Mouse (Mus musculus): ENCODE results near the gene Lrrc73. TPM values are rescaled to one million over a fixed set of nuclear protein-coding genes. Genes with fewer than 3 reads are reported as not detected.
A peak's percentile ranks its signal among the peaks of the same experiment; 100 is the strongest.

Gene Lrrc73
- polyA plus RNA-seq, 1 experiment from 2014 or later = 0.53 TPM

MicroRNAs encoded within 50 kb of the gene (microRNA counts, 519-probe panel; counts per million panel counts)
- microRNA mmu-miR-693-3p (322 counts per million, percentile 70 among the panel's probes with 10 or more counts), microRNA mmu-miR-693-5p (322 counts per million, percentile 70 among the panel's probes with 10 or more counts)

Small RNA genes within 50 kb of the gene (microRNA-seq; reads per million reads assigned to microRNA genes)
- gene Mir693 = 0.84 reads per million

Other genes starting within 250 kb of the Lrrc73 start
- gene Vegfa, start 221.2 kb upstream of the Lrrc73 start, polyA plus RNA-seq (2014; fragmentation: Nextera tagmentation; extraction: Ambion mirVana) = 8.1 and 8.3 TPM in 2 replicates
- 128 and 130 TPM in 2 replicates for gene Mrps18a, start 142.5 kb upstream of the Lrrc73 start, polyA plus RNA-seq (2014; fragmentation: Nextera tagmentation; extraction: Ambion mirVana)
- 6.8 and 7.0 TPM in 2 replicates for gene Rsph9, start 109.3 kb upstream of the Lrrc73 start, polyA plus RNA-seq (2014; fragmentation: Nextera tagmentation; extraction: Ambion mirVana)
- 27.1 and 31.5 TPM in 2 replicates for gene Mad2l1bp, start 100.0 kb upstream of the Lrrc73 start, polyA plus RNA-seq (2014; fragmentation: Nextera tagmentation; extraction: Ambion mirVana)
- gene Gtpbp2, start 92.5 kb upstream of the Lrrc73 start, polyA plus RNA-seq (2014; fragmentation: Nextera tagmentation; extraction: Ambion mirVana) = 24.8 and 29.1 TPM in 2 replicates
- gene Polh, start 50.9 kb upstream of the Lrrc73 start, polyA plus RNA-seq (2014; fragmentation: Nextera tagmentation; extraction: Ambion mirVana) = 11.2 and 11.7 TPM in 2 replicates
- 24.1 and 24.2 TPM in 2 replicates for gene Xpo5, start 50.7 kb upstream of the Lrrc73 start, polyA plus RNA-seq (2014; fragmentation: Nextera tagmentation; extraction: Ambion mirVana)
- 43.6 and 48.7 TPM in 2 replicates for gene Polr1c, start 5.5 kb upstream of the Lrrc73 start, polyA plus RNA-seq (2014; fragmentation: Nextera tagmentation; extraction: Ambion mirVana)
- gene Yipf3, start 5.5 kb upstream of the Lrrc73 start, polyA plus RNA-seq (2014; fragmentation: Nextera tagmentation; extraction: Ambion mirVana) = 90.8 and 93.0 TPM in 2 replicates
- 33.0 and 34.6 TPM in 2 replicates for gene Tjap1, start 29.5 kb downstream of the Lrrc73 start, polyA plus RNA-seq (2014; fragmentation: Nextera tagmentation; extraction: Ambion mirVana)
- 0.19 and 0.57 TPM in 2 replicates for gene Dlk2, start 43.9 kb downstream of the Lrrc73 start, polyA plus RNA-seq (2014; fragmentation: Nextera tagmentation; extraction: Ambion mirVana)
- gene Abcc10, start 74.8 kb downstream of the Lrrc73 start, polyA plus RNA-seq (2014; fragmentation: Nextera tagmentation; extraction: Ambion mirVana) = 4.1 and 5.6 TPM in 2 replicates
- 11.0 and 13.0 TPM in 2 replicates for gene Zfp318, start 130.2 kb downstream of the Lrrc73 start, polyA plus RNA-seq (2014; fragmentation: Nextera tagmentation; extraction: Ambion mirVana)
- 0.61 and 1.3 TPM in 2 replicates for gene Crip3, start 175.4 kb downstream of the Lrrc73 start, polyA plus RNA-seq (2014; fragmentation: Nextera tagmentation; extraction: Ambion mirVana)
- not detected in 2 replicates for gene Slc22a7, start 184.9 kb downstream of the Lrrc73 start, polyA plus RNA-seq (2014; fragmentation: Nextera tagmentation; extraction: Ambion mirVana)
- 0.16 and 0.18 TPM in 2 replicates for gene Ttbk1, start 234.1 kb downstream of the Lrrc73 start, polyA plus RNA-seq (2014; fragmentation: Nextera tagmentation; extraction: Ambion mirVana)
- gene Dnph1, start 243.2 kb downstream of the Lrrc73 start, polyA plus RNA-seq (2014; fragmentation: Nextera tagmentation; extraction: Ambion mirVana) = 25.8 and 26.4 TPM in 2 replicates

Measured in heart, embryonic 14.5 days (tissue).